Mouse (Mus musculus): ENCODE measurements around the gene Alpk1. TPM values are rescaled to one million over a fixed set of nuclear protein-coding genes. Genes with fewer than 3 reads are reported as not detected.

The Alpk1 gene
- polyA plus RNA-seq, 1 experiment from 2014 or later = 1.2 TPM

DNA sequence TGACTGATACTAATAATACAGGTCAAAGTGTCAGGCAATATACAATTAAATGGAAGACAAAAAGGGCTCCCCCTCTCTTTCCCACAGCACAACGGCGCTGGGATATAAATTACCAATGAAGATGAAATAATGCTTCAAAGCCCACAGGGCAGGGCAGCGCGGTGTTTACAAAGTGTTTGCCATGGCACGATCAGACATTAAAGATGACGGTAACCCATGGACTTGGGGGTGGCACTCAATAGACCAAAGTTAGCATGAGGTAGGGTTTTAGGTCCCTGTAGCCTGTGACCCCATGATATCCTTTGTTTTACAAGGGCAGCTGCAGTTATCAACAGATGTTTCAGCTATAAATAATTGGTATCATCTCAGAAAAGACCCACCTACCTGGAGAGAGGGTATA, 60.3 kb downstream of the Alpk1 start:
- Histone ChIP-seq H3K9ac (ENCODE audit: low read depth, low read length) (no peak overlapping the region), H3K27me3 (ENCODE audit: control insufficient read depth, insufficient read depth, low read length) (peaks cover 2% of the 10 kb centered on the region; the same call in 1 of the 2 replicates)
- DNase-seq (ENCODE audit: low spot score) = no peak

DNA sequence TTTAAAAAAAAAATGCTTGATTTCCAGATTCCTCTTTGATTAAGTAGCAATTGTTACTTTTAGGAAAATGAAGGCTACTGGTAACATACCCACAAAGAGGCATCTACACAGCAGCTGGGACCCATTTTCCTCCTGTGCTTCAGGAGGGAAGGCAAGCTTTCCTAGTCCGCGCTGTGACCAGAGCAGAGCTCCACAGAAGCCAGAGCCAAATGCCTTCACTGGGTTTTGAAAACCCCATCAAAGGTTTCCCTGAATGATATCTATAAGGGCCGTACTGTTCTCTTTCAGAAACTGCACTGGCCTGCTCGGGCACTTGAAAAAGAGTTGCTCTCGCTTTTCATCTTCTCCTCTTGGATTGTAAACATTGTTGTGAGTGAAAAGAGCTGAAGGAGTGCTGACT, 60.7 kb downstream of the Alpk1 start:
- Histone ChIP-seq H3K27ac (ENCODE audit: low read depth, low read length) (no peak overlapping the region), H3K9ac (ENCODE audit: low read depth, low read length) (no peak overlapping the region), H3K4me3 (ENCODE audit: low read depth, low read length) (no peak overlapping the region), H3K4me1 (replicated peaks; ENCODE audit: control insufficient read depth, insufficient read depth, low read length) (peaks cover 5% of the 10 kb centered on the region; the same call in 1 of the 2 replicates), H3K27me3 (ENCODE audit: control insufficient read depth, insufficient read depth, low read length) (peaks cover 2% of the 10 kb centered on the region; the same call in 1 of the 2 replicates), H3K9me3 (ENCODE audit: control insufficient read depth, low read length) (no peaks in the 10 kb centered on the region), H3K36me3 (ENCODE audit: control insufficient read depth, insufficient read depth, low read length) (no peaks in the 10 kb centered on the region), H3K4me2 (replicated peaks; ENCODE audit: low read depth, low read length) (no peak overlapping the region)
- no peak for DNase-seq (ENCODE audit: low spot score)
- ATAC-seq (ENCODE audit: low FRiP score) = no peak
- WGBS = 49% methylated on average over 5 of the region's 5 CpGs

More for the DNA sequence above, 60.3 kb downstream of the Alpk1 start:
- Histone ChIP-seq H3K27ac (ENCODE audit: low read depth, low read length) (no peak overlapping the region), H3K9me3 (ENCODE audit: control insufficient read depth, low read length) (no peaks in the 10 kb centered on the region), H3K4me1 (replicated peaks; ENCODE audit: control insufficient read depth, insufficient read depth, low read length) (peaks cover 5% of the 10 kb centered on the region; the same call in 1 of the 2 replicates), H3K4me3 (ENCODE audit: low read depth, low read length) (no peak overlapping the region), H3K36me3 (ENCODE audit: control insufficient read depth, insufficient read depth, low read length) (no peaks in the 10 kb centered on the region), H3K4me2 (replicated peaks; ENCODE audit: low read depth, low read length) (no peak overlapping the region)
- 44% methylated on average over 6 of the region's 6 CpGs for WGBS
- ATAC-seq (ENCODE audit: low FRiP score) = no peak; the same call in 1 of the 2 replicates

DNA sequence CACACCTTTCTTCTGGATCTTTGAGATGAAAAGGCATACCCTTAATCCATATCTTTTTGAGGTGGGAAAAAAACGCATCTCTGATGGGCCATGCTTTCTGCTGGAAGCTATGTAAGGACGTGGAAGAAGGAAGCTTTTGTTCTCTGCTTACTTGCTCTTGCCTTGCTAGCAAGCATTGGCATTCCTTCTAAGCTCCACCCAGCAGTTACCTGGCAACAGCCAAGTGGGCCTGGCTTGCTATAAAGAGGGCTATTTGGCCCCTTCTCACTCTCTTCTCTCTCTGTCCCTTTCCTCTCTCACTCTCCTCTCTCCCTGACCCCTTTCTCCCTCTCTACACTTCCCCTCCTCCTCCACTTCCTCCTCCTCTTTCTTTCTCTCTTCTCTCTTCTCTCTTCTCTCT, 63.6 kb downstream of the Alpk1 start:
- no peak overlapping the region for H3K27ac ChIP-seq (ENCODE audit: low read depth, low read length)
- no peaks in the 10 kb centered on the region for H3K9me3 ChIP-seq (ENCODE audit: control insufficient read depth, low read length)
- H3K36me3 ChIP-seq (ENCODE audit: control insufficient read depth, insufficient read depth, low read length) = no peaks in the 10 kb centered on the region
- no peak overlapping the region for H3K9ac ChIP-seq (ENCODE audit: low read depth, low read length)
- H3K27me3 ChIP-seq (ENCODE audit: control insufficient read depth, insufficient read depth, low read length) = peaks cover 2% of the 10 kb centered on the region; the same call in 1 of the 2 replicates
- ATAC-seq (ENCODE audit: low FRiP score) (peak; percentile 60; the same call in 1 of the 2 replicates), DNase-seq (ENCODE audit: low spot score) (peak; percentile 40)
- no peak overlapping the region for H3K4me2 ChIP-seq (replicated peaks; ENCODE audit: low read depth, low read length)
- 18% methylated on average over 2 of the region's 2 CpGs for WGBS
- H3K4me3 ChIP-seq (ENCODE audit: low read depth, low read length) = no peak overlapping the region
- peaks cover 3% of the 10 kb centered on the region; the same call in 1 of the 2 replicates for H3K4me1 ChIP-seq (replicated peaks; ENCODE audit: control insufficient read depth, insufficient read depth, low read length)

DNA sequence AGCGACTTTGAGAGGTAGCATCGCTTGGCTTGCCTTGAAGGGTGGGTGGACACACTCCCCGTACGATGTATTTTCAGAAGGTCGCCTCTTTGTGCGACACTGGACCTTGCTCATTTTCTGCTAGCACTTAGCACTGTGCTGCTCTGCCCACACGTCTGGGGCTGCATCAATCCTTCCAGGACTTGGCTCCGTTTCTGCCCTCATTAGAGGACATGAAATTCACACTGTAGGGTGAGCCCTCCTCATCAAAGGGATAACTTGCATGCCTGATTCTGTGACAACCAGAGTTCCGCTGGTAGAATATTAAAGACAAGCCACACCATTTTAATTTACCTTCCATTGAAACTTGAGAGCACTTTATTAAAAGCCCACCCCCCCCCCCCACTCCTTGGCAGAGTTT, 67.2 kb downstream of the Alpk1 start:
- ATAC-seq (ENCODE audit: low FRiP score) (no peak), DNase-seq (ENCODE audit: low spot score) (no peak)
- Histone ChIP-seq H3K4me3 (ENCODE audit: low read depth, low read length) (no peak overlapping the region), H3K27me3 (ENCODE audit: control insufficient read depth, insufficient read depth, low read length) (no peaks in the 10 kb centered on the region), H3K36me3 (ENCODE audit: control insufficient read depth, insufficient read depth, low read length) (no peaks in the 10 kb centered on the region), H3K4me1 (replicated peaks; ENCODE audit: control insufficient read depth, insufficient read depth, low read length) (no peaks in the 10 kb centered on the region), H3K9me3 (ENCODE audit: control insufficient read depth, low read length) (no peaks in the 10 kb centered on the region), H3K9ac (ENCODE audit: low read depth, low read length) (no peak overlapping the region), H3K27ac (ENCODE audit: low read depth, low read length) (no peak overlapping the region), H3K4me2 (replicated peaks; ENCODE audit: low read depth, low read length) (no peak overlapping the region)
- WGBS = 74% methylated on average over 9 of the region's 9 CpGs

DNA sequence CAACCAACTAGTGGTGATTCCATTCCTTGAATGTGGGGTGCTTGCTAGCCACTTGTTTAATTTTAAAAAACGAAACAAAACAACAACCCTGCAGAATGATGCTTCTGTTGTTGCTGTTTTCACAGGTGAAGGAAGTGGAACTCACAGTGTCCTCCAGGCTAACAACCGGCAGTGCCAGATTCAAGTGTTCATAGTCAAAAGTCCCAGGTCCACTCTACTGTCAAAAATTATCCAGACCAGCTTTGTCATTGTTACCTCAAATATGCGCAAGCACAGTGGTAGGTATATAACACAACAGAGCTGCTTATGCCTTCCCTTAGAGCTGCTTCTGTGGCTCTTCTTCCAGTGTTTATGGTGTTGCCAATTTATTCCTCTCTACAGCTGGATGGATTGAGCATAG, 68.8 kb downstream of the Alpk1 start:
- no peak for ATAC-seq (ENCODE audit: low FRiP score)
- no peak overlapping the region for H3K27ac ChIP-seq (ENCODE audit: low read depth, low read length)
- no peaks in the 10 kb centered on the region for H3K36me3 ChIP-seq (ENCODE audit: control insufficient read depth, insufficient read depth, low read length)
- 88% methylated on average over 3 of the region's 3 CpGs for WGBS
- no peak overlapping the region for H3K4me2 ChIP-seq (replicated peaks; ENCODE audit: low read depth, low read length)
- no peak overlapping the region for H3K4me3 ChIP-seq (ENCODE audit: low read depth, low read length)
- DNase-seq (ENCODE audit: low spot score) = no peak
- no peak overlapping the region for H3K9ac ChIP-seq (ENCODE audit: low read depth, low read length)
- H3K9me3 ChIP-seq (ENCODE audit: control insufficient read depth, low read length) = no peaks in the 10 kb centered on the region
- H3K4me1 ChIP-seq (replicated peaks; ENCODE audit: control insufficient read depth, insufficient read depth, low read length) = peaks cover 3% of the 10 kb centered on the region; the same call in 1 of the 2 replicates
- H3K27me3 ChIP-seq (ENCODE audit: control insufficient read depth, insufficient read depth, low read length) = no peaks in the 10 kb centered on the region

DNA sequence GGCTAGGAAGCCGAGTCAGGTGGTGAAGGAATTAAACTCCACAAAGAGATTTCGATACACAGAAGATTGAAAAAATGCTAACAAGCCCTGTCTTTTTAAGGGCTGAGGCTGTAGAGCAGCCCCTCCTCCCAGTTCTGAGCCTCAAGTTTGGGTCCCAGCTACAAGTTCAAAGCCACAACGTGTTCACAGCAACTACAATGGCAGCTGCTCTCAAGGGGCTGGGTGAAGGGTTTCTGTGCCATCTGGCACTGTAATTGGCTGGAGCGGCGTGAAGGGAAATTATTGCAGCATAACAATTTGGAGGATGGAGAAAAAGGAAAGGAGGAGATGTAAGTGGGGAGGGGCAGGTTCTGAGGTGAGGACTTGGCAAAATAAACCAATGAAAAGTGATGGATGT, 73.2 kb downstream of the Alpk1 start:
- Histone ChIP-seq H3K4me3 (ENCODE audit: low read depth, low read length) (no peak overlapping the region), H3K4me1 (replicated peaks; ENCODE audit: control insufficient read depth, insufficient read depth, low read length) (peaks cover 6% of the 10 kb centered on the region; the same call in 1 of the 2 replicates), H3K9ac (ENCODE audit: low read depth, low read length) (no peak overlapping the region), H3K27ac (ENCODE audit: low read depth, low read length) (peak overlapping the region; percentile 74; the same call in 1 of the 2 replicates), H3K27me3 (ENCODE audit: control insufficient read depth, insufficient read depth, low read length) (no peaks in the 10 kb centered on the region), H3K36me3 (ENCODE audit: control insufficient read depth, insufficient read depth, low read length) (no peaks in the 10 kb centered on the region), H3K9me3 (ENCODE audit: control insufficient read depth, low read length) (no peaks in the 10 kb centered on the region), H3K4me2 (replicated peaks; ENCODE audit: low read depth, low read length) (no peak overlapping the region)
- ATAC-seq (ENCODE audit: low FRiP score) (peak; percentile 41; the same call in 1 of the 2 replicates), DNase-seq (ENCODE audit: low spot score) (peak; percentile 35)
- 57% methylated on average over 5 of the region's 5 CpGs for WGBS

DNA sequence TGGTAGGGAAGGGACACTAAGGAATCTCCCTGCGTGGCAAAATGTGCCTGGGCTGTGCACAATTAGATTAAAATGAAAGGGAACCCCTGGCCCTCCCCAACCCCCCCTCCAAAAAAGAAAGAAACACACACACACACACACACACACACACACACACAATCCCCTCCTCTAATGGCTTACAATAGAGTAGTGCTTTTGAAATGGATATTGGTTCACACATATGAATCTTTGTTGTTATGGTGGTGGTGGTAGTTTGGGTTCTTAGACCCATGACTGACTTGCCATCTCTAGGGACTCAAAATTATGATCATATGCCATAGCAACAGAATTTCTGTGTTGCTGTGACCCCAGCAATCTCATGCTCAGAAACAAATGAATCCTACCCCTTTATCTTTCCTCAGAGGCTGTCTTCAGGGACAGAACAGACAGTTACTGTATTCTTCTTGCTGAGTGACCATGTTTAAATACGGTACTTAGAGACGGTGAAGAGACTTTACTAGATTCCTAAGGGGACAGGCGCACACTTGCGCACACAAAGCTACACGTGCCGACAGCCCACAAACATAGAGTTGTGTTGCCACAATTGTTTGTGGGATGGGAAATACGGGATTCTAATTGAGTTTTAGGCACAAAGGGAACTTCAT, 73.8 kb downstream of the Alpk1 start:
- Histone ChIP-seq H3K27me3 (ENCODE audit: control insufficient read depth, insufficient read depth, low read length) (0 out of 2 replicates have a peak, but pooled peaks cover 2% of the 10 kb centered on the region), H3K4me1 (replicated peaks; ENCODE audit: control insufficient read depth, insufficient read depth, low read length) (peaks cover 6% of the 10 kb centered on the region; the same call in 1 of the 2 replicates), H3K36me3 (ENCODE audit: control insufficient read depth, insufficient read depth, low read length) (no peaks in the 10 kb centered on the region), H3K9ac (ENCODE audit: low read depth, low read length) (no peak overlapping the region; the same call in 1 of the 2 replicates), H3K9me3 (ENCODE audit: control insufficient read depth, low read length) (no peaks in the 10 kb centered on the region), H3K27ac (ENCODE audit: low read depth, low read length) (peak overlapping the region; percentile 74), H3K4me2 (replicated peaks; ENCODE audit: low read depth, low read length) (no peak overlapping the region; the same call in 1 of the 2 replicates), H3K4me3 (ENCODE audit: low read depth, low read length) (no peak overlapping the region)
- peak; percentile 38; the same call in 1 of the 2 replicates for ATAC-seq (ENCODE audit: low FRiP score)
- no peak for DNase-seq (ENCODE audit: low spot score)
- WGBS = 55% methylated on average over 8 of the region's 8 CpGs

DNA sequence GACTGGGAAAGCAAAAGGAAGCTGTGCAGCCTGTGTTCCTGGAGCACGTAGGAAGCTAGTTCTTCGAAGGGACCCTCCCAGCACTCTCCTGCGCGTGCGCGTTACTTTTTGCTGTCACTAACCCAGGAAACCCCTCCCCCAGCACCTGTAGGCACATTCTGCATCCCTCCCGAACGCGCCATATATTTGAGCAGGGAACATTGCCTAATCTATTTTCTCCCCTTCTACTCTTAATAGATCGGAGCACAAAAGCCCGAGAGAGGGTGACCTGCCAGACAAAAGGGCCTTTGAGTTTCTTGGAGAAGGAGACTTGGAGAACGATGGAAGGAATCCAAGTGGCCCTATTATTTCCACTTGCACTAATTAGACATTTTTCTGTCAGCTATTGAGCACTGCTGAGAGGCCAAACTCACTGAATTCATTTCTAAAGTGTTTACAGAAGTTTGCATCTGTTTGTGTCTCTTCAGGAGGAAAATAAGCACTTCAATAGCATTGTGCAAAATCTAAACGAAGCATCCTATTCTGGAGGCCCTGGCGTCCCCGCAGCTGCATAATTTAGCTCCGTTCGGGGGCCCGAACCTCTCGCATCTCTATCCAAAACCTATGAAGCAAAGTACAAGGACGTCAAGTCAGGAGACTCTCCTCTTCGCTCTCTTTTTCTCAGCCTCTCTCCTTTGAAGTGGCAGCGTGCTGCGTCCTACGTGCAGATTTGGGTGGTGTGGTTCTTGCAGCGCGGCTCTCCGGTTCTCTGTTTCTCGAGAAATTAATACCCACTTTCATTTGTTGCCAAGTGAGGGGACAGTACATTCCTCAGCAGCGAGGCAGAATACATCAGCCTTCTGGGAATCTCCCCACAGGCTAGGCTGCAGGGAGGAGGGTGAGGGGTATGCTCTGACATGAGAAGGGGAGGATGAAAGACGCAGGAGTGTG, 74.5 kb downstream of the Alpk1 start:
- H3K9ac ChIP-seq (ENCODE audit: low read depth, low read length) = peak overlapping the region; percentile 38
- peak overlapping the region; percentile 44 for H3K4me2 ChIP-seq (replicated peaks; ENCODE audit: low read depth, low read length)
- peak overlapping the region; percentile 74 for H3K27ac ChIP-seq (ENCODE audit: low read depth, low read length)
- no peak overlapping the region for H3K4me3 ChIP-seq (ENCODE audit: low read depth, low read length)
- H3K9me3 ChIP-seq (ENCODE audit: control insufficient read depth, low read length) = no peaks in the 10 kb centered on the region
- 7% methylated on average over 30 of the region's 30 CpGs for WGBS
- H3K4me1 ChIP-seq (replicated peaks; ENCODE audit: control insufficient read depth, insufficient read depth, low read length) = peaks cover 6% of the 10 kb centered on the region; the same call in 1 of the 2 replicates
- DNase-seq (ENCODE audit: low spot score) = peak; percentile 85
- no peaks in the 10 kb centered on the region for H3K36me3 ChIP-seq (ENCODE audit: control insufficient read depth, insufficient read depth, low read length)
- peak; percentile 90 for ATAC-seq (ENCODE audit: low FRiP score)
- H3K27me3 ChIP-seq (ENCODE audit: control insufficient read depth, insufficient read depth, low read length) = 0 out of 2 replicates have a peak, but pooled peaks cover 2% of the 10 kb centered on the region
